Mouse (Mus musculus) B cell, adult 62 days (primary cell): Measurements from ENCODE around the gene Gm1673. TPM values are rescaled to one million over a fixed set of nuclear protein-coding genes. Genes with fewer than 3 reads are reported as not detected.

Source experiments
- total RNA-seq: library from RNA; stranded (reverse); gene quantifications from 4 replicates; pipeline ENCODE4 v1.2.4, GENCODE M21; 2023

Gm1673 gene
- not detected in 4 replicates for total RNA-seq

DNA sequence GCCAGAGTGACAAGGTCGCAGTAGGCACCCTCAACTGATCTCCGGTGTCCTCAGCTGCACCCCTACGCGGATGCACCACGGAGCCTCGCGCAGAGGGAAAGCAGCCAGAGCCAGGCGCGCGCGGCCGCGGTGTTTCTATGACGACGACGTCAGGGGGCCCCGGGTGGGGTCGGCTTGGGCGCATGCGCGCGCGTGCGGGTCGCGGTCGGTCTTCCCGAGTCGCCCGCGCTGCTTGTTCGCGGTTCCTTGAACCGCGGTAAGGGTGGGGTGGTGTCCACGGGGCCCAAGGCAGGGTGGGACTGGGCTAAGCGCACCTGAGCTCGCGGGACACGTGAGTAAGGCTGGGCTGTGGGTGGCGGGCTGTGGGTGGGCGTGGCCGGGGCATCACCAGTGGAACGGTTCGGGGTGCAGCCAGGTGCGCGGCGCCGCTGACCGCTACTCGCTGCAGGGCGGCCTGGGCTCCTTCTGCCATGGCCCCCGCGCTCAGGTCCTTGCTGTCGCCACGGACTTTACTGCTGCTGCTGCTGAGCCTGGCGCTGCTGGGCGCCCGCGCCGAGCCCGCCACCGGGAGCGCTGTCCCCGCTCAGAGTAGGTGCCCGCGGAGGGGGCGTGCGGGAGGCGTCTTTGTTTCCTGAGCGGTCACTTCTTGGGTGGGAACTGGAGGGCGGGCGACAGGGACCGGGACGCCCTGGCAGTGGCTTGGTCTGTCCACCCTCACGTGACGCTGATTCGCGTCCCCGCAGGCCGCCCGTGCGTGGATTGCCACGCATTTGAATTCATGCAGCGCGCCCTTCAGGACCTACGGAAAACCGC lies at the start of gene Gm1673:
Gm1673 (plus strand) TSS at position 125 of the 813 bp plus-strand sequence.

GRCm38 (mm10) chr5:33936120-33936707 lies 47.0 kb upstream of the Gm1673 start, which contains the start of gene Nelfa:
TSS of gene Nelfa (minus strand) at chr5:33936413.

GRCm38 (mm10) chr5:33995843-33996693 lies 12.8 kb downstream of the Gm1673 start, which contains the start of gene Nat8l:
TSS of gene Nat8l (plus strand) at chr5:33995984.

Other genes starting within 250 kb of the Gm1673 start
- 67.5 to 83.8 TPM (median 74.9 TPM) in 4 replicates for gene Letm1, start 200.6 kb upstream of the Gm1673 start, total RNA-seq
- 31.3 to 42.1 TPM (median 36.9 TPM) in 4 replicates for gene Nsd2, start 162.7 kb upstream of the Gm1673 start, total RNA-seq
- gene Nelfa, start 47.0 kb upstream of the Gm1673 start, total RNA-seq = 27.4 to 30.9 TPM (median 29.9 TPM) in 4 replicates
- gene Nat8l, start 12.6 kb downstream of the Gm1673 start, total RNA-seq = 0.09 to 0.27 TPM (median 0.09 TPM) in 3 of 4 replicates, not detected in the other
- 0.77 to 5.8 TPM (median 1.6 TPM) in 4 replicates for gene Poln, start 186.0 kb downstream of the Gm1673 start, total RNA-seq
- 35.6 to 44.1 TPM (median 39.8 TPM) in 4 replicates for gene Haus3, start 186.1 kb downstream of the Gm1673 start, total RNA-seq
- 68.2 to 88.3 TPM (median 77.7 TPM) in 4 replicates for gene Mxd4, start 204.3 kb downstream of the Gm1673 start, total RNA-seq